Mouse (Mus musculus) inflammation-experienced regulatory T-cells, adult 6 months (primary cell): ENCODE measurements around the gene Gm20388. TPM values are rescaled to one million over a fixed set of nuclear protein-coding genes. Genes with fewer than 3 reads are reported as not detected.
"Not testable (repeated sequence)": the region's sequence is repeated elsewhere in the genome, so short reads cannot be mapped to it uniquely, and the experiment has no call there.

ENCODE experiments used
- ATAC-seq: one replicate; pipeline ENCODE4 v1.8.0; 2017
- polyA plus RNA-seq, 3 experiments: library from polyadenylated mRNA; unstranded; fragments of 100-300 nt; shearing (Covaris generic); gene quantifications; one replicate each; pipeline ENCODE4 v1.2.1; 2017

The Gm20388 gene
- polyA plus RNA-seq, 3 experiments from 2014 or later = 10.8 to 14.1 (median 11.8) TPM

DNA sequence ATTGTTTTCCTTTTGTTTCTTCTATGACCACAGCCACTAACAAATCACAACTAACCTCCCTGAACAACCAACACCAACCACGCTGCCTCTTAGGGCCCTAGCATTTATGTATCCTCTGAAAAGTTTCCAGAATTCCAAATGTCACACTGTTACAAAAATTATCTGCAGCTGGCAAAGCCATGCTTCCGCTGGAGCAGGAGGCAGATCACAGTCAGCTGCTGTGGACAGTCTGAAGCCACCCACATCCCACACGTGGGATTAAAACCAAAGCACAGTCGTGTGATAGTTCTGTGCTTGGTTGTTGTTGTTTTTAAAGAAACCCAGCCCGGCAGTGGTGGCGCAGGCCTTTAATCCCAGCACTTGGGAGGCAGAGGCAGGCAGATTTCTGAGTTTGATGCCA, 788.4 kb downstream of the Gm20388 start:
- ATAC-seq = no peak

DNA sequence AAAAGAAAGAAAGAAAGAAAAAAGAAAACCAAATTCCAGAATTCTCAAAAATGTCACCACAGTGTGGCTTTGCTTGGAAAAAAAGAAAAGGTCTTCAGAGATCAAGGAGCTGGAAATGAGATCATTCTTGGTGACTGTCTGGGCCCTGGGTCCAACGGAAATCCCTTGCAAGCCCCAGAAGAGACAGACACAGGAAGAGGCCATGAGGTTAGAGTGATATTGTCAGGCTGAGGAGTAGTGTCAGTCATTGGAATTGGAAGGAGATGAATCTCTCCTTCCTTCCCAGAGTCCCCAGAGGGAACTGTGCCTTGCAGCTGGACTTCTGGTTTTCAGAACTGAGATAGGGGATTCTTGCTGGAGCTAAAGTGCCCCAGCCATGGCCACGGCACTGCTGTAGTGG, 788.9 kb downstream of the Gm20388 start:
- peak; percentile 31 for ATAC-seq

DNA sequence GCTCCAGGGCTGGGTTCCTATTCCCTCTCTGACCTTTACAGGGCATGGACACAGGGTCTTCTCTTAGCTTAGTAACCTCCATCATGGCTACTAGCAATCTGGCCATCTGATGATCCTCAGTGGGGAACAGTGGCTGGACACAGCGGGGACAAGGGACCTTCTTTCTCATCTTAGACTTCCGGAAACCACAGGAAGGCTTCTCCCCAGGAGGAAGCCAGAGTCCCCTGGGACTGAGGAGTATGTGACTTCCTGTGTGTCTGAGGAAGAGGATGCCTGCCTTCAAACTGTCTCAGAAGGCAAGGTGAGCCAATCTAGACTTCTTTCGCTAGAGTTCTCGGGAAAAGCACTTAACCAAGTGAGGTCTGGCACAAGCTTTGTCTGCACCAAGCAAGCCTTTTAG, 789.4 kb downstream of the Gm20388 start:
- ATAC-seq = no peak

DNA sequence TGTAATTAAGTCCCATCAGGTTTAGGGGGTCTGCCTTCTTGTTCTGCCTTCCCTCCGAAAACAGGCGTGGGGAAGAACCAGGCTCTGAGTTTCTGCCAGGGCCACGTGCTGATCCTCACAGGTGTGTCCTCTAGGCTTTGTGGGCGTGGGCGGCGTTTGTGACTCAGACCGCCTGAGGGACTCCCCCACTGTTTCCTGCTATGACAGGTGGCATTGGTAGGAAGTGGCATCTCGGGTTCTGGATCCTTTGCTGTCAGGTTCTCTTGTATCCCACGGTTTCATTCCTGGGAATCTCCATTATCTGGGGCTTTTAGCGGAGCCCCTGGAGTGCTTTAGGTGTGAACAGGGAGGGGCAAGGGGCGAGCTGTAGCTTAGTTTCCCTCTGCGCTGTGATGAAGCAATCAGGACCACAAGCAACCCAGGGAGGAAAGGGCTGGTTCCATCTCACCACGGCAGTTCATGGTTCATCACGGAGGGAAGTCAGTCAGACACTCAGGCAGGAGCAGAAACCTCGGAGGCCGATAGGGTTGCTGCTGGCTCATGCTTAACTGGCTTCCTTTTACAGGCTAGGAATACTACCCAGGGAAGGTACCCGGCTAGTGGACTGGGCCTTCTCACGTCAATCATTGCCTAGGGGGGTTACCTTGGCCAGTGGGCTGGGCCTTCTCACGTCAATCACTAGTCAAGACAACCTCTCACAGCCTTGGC, 791.3 kb downstream of the Gm20388 start:
- peak; percentile 89 for ATAC-seq

DNA sequence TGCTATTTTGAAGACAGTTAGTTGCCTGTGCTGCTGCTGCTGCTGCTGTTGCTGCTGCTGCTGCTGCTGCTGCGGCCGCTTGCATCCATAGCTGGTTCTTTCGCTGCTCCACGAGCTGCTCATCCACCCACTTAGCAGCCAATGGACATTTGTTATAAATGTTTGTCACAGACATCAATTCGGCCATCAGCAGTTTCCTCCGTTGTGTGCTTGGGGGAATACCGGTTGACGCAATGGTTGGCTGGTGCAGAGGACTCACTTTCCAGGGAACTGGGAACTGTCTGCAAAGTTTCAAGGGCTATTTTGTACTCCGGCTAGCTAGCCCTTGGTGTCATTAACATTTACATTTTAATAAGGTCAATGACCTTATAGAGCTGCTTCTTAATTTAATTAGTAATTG, 793.6 kb downstream of the Gm20388 start:
- ATAC-seq = no peak

DNA sequence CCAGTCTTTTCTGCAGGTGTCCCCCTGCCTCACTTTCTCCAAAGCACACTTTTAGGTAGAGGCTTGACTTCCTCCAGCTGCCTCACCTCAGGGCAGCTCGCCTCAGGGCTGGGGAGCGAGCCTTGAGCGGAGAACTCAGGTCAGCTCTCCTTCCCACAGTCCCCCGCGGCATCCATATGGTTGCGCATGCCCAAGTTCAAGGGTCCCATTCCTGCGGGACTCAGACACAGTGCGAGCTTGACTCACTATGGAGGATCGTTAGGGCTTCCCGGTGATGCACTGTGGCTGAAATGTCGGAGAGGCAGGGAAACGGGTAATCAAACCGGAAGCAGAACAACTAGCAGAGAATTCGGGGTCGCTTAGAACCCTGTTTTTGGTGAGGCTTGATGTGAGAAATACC, 794.5 kb downstream of the Gm20388 start:
- no peak for ATAC-seq

DNA sequence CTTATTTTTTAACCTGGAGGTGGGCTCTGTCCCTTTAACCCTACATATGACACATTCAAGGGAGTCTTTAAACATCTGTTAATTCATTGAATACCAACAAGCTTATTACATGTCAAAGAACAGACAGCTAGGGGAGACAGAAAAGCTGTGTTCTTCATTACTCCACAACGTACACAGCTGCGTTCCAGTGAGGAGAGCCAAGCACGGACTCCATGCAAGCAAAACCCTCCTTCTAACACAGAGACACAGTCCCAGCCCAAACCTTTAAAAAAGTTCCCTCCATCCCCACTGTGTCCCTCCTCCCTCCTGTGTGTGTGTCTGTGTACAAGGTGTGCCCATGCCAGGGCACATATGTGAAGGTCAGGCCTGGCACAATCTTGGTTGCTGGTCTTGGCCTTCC, 795.6 kb downstream of the Gm20388 start:
- ATAC-seq = no peak

DNA sequence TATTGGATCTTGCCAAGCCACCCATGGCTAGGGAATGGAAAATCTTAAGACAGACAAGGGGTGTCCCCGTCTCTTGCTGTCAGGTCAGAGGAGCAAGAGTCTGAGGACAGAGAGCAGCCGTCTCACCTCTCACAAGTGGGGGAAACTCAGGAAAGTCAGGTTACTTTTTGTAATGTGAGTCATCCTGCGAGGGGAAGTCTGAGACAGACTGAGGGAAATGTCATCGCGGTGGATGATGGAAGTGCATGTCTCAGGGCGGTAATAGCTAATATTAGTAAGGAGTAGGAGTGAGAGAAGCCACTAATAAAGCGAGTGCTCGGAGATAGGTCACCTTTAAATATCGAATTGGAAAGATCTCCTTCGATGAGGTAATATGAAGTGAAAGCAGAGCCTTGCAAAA, 798.5 kb downstream of the Gm20388 start:
- ATAC-seq = peak; percentile 81

DNA sequence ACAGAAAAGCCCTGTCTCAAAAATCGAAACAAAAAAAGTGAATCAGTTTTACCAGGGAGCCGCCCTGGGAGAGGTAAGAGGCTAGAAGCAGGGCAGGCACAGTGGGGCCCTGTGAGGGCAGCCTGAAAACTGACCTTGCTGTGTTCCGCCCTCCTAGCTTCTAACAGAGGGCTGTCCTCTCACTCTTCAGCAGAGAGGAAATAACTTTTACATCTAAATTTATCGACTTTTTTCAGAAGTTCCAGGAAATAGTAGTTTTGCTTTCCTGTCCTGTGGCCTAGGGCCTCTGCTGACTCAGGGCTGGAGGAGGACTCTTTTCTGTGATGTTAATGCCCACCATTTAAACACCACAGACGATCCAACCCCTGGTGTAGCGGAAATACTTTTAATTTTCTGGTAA, 804.6 kb downstream of the Gm20388 start:
- peak; percentile 87 for ATAC-seq

DNA sequence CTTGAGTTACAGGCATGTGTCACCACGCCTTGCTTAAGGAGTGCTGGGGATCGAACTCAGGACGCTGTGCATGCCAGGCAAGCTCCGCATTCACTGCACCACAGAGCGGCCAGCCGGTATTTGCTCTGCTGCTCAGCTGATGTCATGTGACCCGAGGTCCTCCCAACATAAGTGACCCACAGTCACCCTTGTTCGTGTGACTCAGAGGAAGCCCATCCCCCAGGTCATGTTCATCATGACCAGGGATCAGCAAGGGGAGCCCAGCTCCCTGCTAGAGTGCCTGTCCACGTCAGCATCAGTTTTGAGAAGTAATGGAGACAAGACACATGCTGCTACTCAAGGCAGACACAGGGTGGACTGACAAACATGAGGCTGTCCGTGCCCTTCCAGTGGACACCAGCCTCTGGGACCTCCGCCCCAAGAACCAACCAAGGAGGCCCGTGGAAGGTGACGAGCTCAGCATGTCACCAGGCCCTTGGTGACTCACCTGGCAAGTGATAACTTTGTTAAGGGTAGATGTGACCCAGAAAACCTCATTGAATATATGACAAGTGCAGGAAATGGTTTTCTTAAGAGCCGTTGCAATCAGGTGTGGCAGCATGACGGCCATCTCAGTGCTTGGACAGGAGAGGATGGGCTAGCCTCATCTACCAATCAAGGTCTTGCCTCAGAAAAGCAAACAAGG, 805.5 kb downstream of the Gm20388 start:
- ATAC-seq = peak; percentile 42

DNA sequence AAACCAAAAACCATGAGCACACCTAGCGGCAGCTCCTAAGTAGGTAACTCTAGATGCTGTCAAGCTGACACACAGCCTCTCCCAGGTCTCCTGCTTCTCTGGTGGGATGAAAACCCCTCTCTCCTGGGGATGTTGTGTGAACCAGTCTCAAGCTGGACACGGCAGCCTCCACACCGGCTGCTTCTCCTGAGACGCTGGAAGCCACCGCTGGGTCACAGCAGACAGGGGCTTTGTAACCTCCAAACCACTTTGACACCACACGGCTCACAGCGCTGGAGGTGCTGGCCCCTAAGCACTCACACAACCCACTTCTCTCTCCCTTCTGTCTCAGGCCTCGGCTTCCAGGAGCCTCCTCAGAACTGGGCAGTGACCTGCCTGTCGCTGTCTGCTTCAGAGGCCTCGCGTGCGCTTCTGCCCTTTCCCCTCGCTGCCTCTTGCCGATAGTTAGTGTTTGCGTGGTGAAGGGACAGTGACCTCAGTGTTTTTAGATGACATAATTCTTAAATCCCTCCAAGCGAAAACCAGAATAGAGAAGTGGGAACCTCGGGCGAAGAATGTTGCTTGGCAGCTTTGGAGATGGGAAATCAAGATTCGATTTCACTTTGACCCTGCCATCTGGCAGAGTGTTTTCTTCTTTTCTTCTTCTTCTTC, 809.1 kb downstream of the Gm20388 start:
- ATAC-seq = no peak

DNA sequence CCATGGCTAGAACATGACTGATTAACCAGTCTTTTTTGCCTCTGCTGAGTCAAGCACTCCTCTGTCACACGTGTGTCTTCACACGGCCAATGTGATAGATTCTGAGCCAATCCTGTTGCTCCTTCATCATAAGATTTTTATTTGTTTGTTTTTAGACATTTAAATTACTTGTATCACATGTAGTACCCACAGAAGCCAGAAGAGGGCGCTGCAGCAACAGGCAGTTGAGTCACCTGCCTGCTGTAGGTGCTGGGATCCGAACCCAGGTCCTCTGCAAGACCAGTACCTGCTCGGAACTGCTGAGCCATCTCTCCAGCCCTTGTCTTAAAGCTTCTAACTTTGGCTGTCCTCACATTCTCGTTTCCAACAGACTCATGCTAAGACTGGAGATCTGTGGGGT, 812.4 kb downstream of the Gm20388 start:
- no peak for ATAC-seq

DNA sequence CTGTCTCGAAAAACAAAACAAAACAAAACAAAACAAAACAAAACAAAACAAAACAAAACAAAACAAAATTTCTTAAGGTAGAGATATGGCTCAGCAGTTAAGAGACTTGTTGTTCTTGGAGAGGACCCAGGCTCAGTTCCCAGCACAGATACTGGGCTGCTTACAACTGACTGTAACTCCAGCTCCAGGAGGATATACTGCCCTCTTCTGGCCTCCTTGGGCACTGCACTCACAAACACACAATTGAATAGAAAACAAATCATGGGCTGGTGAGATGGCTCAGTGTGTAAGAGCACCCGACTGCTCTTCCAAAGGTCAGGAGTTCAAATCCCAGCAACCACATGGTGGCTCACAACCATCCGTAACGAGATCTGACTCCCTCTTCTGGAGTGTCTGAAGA, 813.5 kb downstream of the Gm20388 start:
- ATAC-seq = not testable (repeated sequence)

DNA sequence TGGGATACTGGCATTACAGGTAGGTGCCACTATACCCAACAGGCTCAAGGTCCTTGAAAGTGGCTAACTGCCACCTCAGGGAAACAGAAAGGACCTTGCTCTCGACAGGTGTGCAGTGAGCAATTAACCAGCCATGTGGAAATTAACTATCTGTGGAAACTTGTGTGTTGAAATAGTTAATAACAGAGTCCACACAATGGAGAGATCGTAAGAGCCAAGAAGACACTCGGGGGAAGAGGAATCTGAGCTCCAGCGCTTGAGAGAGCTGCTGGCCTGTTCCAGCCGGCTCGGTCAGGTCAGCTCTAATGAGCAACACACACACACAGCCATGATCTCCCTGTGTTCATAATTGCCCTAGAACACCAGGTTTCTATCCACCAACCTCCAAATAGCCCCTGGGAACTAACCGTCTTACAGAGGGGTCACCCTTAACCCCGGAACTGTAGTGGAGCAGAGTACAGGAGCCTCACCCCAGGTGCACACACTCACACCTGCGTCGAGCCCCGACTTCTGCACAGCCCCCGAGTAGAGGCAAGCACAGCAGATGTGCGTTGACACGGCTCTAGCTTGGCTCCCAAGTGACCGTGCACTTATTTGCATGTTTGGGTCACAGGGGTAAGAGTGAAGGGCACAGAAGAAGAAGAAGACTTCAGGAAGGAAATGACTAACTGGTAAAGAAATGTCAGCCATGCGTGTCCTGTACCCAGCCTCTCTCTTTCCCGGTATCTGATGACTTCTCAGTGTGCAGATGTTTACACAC, 814.4 kb downstream of the Gm20388 start:
- ATAC-seq = peak; percentile 78

DNA sequence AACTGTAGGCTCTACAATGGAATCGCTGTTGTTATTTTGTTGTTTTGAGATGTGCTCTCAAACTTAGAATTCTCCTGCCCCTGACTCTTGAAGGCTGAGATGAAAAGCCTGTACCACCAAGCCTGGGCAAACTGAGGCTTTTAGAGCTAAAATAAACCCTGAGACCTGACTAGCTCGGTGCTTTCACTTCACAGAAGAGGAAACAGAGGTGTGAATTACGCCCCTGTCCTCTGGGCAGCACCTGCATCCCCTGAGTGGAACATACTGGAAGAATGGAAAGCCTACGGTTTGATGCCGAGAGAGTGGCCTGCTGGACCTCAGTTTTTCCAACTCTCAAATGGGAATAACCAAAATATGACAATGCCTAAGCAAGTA, 814.9 kb downstream of the Gm20388 start:
- peak; percentile 39 for ATAC-seq

DNA sequence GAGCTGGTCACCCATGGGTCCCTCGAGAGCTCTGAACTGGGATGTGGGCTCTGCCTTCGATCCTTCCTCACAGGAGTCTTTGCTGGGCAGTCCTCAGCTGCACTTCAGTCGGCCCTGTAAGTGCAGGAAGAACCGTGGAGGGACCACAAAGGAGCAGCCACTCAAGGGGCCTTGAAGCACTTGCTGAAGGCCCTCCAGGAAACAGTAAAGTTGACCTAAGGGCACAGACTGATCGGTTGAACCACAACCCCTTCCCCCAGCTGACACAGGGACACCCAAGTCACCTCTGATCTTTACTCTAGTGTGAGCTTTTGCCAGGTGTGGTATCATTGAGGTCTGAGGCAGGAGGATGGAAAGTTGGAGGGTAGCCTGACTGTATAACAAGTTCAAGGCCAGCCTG, 815.4 kb downstream of the Gm20388 start:
- no peak for ATAC-seq

DNA sequence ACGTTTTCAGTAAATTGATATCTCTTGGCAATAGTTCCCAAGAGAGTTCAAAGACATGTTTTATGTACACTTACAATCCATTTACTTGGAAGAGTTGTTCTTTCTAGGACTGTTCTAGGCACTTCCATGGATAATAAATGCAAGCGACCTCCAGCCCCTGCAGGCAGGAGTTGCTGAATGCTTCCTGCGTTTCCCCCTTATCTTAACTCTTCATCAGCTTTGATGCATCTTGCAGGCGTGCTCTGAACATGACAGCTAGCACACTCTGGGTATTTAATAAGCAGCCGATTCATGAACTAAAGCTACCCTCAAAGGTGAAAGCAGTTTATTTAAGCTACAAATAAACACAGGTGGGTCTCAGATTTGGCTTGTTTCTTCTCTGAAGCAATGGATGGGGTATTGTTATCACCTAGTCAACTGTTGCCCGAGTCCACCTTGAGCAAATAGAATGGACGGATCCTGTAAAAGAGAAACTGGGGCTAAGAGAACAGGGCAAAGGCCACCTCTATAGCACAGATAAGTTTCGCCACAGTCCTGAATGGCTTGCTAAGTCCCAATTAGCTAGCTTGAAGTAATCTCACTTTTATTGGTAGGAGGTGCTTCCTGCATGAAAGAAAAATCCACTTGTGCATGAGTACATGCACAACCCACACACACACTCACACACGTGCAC, 818.0 kb downstream of the Gm20388 start:
- peak; percentile 51 for ATAC-seq

DNA sequence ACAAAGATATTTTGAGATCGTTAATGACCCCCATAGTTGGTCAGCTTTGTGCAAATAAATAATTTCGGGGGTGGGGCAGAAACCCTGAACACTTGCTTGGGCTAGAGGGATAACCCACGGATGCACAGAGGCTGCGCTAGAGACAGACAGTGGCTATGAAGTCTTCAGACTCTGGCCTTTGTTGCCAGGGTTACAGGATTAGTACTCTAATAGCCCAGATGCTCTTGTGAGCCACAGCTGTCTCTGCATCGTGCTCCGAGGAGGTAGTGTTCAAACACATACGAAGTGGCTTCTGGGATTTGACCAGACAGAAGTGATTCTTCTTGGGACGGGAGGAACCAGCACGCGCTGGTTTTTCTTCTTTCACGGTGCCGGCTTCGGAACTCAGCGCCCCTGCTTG, 820.9 kb downstream of the Gm20388 start:
- ATAC-seq = no peak

DNA sequence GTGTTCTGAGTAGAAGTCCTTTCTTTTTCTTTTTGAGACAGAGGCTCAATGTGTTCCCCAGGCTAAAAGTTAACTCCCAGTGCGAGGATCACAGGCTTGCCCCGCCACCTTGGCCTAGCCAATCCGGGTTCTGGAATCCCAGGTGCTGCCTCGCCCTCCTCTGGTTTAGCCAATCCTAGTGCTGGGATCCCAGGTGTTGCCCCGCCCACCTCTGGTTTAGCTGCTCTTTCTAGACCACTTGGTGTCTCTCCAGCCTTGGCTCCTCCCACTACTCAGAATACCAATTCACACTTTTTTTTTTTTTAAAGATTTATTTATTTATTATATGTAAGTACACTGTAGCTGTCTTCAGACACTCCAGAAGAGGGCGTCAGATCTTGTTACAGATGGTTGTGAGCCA, 821.4 kb downstream of the Gm20388 start:
- ATAC-seq = no peak

DNA sequence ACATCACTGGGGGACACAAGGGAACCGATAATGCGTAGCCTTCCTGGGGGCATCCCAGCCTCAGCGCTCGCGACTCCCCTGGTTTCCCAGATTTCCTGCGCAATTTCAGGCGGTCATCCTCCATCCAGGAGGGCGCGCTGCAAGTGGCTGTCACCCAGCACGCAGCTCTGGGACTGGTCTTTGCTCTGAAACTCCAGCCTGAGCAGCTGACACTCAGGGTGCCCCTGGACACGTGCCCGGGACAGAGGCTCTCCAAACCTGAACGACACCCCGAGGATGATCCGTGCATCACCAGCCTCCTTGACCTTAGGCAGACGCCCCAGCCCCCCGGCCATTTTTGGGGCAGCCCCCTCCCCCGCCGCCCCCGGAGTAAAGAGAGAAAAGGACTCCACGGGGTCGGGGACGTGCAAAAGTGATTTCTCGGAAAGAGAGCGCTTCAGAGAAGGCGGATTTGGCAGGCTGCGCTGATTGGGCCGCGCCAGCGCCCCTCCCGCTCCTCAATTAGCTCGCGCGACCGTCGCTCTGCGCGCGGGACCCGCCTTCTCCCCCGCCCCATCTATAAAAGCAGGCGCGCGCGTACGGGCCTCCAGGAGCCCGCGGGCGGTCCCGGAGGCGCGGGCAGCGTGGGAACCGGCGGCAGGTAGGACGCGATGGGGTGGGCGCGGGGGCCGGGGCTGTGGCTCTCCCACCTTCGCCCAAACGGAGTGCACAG, 825.3 kb downstream of the Gm20388 start, which contains the start of gene Irf8:
Irf8 (plus strand) TSS at position 589 of the 712 bp plus-strand sequence.
- peak; percentile 99 for ATAC-seq

DNA sequence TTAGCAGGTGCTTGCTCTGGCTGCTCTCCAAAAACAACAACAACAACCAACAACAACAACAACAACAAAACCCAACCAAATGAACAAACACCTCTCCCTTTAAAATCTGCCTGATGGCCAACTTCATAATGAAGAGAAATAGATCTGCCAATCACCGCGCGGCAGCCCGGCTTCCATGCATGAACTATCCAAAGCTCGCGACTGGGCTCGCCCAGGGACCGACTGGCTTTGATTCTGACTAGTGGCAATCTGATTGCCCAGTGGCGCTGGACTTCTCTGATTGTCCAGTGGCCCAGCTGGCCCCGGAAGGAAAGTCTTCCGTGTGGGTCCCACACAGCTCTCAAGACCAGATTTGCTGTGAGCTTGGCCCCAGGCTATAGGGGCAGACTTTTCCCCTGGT, 825.8 kb downstream of the Gm20388 start:
- ATAC-seq = peak; percentile 21

DNA sequence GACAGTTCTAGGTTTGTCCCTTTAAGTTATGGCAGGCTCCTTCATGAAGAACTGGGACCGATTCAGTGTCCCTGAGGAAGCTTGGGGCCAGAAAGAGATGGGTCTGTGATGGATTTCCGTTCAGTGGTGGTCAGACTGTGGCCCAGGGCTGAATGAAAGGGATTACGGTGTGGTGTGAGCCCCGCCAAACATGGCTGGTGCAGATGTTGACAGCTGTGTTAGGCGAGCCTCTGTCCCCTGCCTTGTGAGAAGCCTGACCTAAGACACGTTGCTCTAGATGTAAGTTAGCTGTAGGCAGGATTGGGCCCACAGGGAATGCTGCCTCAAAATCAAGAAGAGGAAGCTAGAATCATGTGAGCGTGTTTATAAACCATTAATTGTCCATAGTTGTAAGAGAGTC, 826.5 kb downstream of the Gm20388 start:
- ATAC-seq = no peak
